Mouse (Mus musculus): ENCODE data around the gene Grip2. TPM values are rescaled to one million over a fixed set of nuclear protein-coding genes. Genes with fewer than 3 reads are reported as not detected.

Gene Grip2
- polyA plus RNA-seq, 1 experiment from 2014 or later = 0.06 TPM

DNA sequence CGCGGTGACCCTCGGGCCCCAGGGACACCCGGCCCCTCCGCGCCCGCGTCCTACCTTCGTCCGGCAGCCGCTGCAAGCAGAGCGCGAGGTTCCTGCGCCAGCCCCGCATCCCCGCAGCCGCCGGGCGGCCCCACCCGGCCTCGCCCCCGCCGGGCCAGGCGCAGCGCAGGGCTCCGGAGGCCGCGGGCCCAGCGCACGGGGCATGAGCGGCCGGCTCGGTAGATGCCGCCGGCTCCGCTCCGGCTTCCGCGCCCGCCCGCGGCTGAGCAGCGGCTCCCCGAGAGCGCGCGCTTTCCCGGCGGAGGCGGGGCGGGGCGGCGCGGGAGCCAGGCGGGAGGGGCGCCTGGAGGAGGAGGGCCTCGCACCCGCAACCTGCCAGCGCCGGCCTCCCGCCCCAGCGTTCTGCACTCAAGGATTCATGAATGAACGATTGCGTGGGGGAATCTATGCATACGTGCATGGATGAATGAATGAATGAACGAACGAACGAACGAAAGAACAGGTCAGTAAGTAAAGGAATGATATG, 16.6 kb upstream of the Grip2 start:
- Histone ChIP-seq H3K36me3 (replicated peaks; ENCODE audit: control insufficient read depth, insufficient read depth, low read depth, low read length) (no peaks in the 10 kb centered on the region), H3K9ac (replicated peaks; ENCODE audit: low read length) (peak overlapping the region; percentile 43), H3K9me3 (replicated peaks; ENCODE audit: control insufficient read depth, low read length) (no peaks in the 10 kb centered on the region), H3K27me3 (ENCODE audit: control insufficient read depth, insufficient read depth, low read length) (peaks cover 37% of the 10 kb centered on the region), H3K4me3 (ENCODE audit: low read depth, low read length) (peak overlapping the region; percentile 51), H3K4me1 (ENCODE audit: control insufficient read depth, insufficient read depth, low read length) (peaks cover 7% of the 10 kb centered on the region; the same call in 1 of the 2 replicates), H3K4me2 (ENCODE audit: low read depth, low read length) (peak overlapping the region; percentile 97), H3K27ac (replicated peaks; ENCODE audit: low read depth, low read length) (no peak overlapping the region)
- ATAC-seq (replicated peaks; ENCODE audit: insufficient number of reproducible peaks, low FRiP score, low TSS enrichment, low read depth) = no peak
- DNase-seq (ENCODE audit: low spot score) = peak; percentile 20
- 6% methylated on average over 46 of the region's 69 CpGs for WGBS

DNA sequence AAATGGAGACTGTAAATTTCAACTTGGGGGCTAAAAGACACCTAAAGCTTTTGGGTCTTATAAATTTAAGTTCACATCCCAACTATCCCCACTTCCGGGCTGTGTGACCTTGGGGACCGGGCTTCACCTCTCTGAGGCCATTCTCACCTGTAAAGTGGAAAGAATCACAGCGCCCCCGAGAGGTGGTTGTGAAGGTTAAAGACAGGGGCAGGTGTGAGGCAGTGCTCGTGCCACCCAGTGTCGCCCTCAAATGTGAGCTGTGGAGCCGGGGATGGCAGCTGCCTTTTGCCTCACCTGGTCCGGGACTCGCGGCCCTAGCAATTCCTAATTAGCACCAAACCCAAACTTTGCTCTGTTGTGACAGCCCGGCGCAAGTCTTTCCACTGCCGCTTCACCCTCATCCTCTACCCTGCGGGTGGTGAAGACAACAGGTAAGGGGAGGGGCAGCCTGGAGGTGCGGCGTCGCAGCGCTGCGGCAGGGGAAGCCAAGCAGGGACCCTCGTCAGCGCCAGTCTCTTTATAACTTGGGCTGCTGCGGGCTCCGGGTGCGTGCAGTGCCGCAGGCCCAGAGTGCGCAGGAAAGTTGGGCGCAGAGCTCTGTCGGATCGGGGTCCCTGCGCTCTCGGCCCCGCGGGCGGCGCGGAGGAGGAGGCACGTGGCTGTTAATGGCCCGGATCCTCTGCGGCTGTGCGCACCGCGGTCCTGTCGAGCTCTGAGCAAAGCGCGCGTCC, 16.0 kb upstream of the Grip2 start:
- Histone ChIP-seq H3K9me3 (replicated peaks; ENCODE audit: control insufficient read depth, low read length) (no peaks in the 10 kb centered on the region), H3K36me3 (replicated peaks; ENCODE audit: control insufficient read depth, insufficient read depth, low read depth, low read length) (no peaks in the 10 kb centered on the region), H3K9ac (replicated peaks; ENCODE audit: low read length) (peak overlapping the region; percentile 43), H3K4me2 (ENCODE audit: low read depth, low read length) (peak overlapping the region; percentile 97), H3K4me1 (ENCODE audit: control insufficient read depth, insufficient read depth, low read length) (peaks cover 7% of the 10 kb centered on the region; the same call in 1 of the 2 replicates), H3K27ac (replicated peaks; ENCODE audit: low read depth, low read length) (no peak overlapping the region), H3K27me3 (ENCODE audit: control insufficient read depth, insufficient read depth, low read length) (peaks cover 37% of the 10 kb centered on the region), H3K4me3 (ENCODE audit: low read depth, low read length) (peak overlapping the region; percentile 51)
- no peak for DNase-seq (ENCODE audit: low spot score)
- no peak for ATAC-seq (replicated peaks; ENCODE audit: insufficient number of reproducible peaks, low FRiP score, low TSS enrichment, low read depth)
- WGBS = 3% methylated on average over 38 of the region's 46 CpGs

DNA sequence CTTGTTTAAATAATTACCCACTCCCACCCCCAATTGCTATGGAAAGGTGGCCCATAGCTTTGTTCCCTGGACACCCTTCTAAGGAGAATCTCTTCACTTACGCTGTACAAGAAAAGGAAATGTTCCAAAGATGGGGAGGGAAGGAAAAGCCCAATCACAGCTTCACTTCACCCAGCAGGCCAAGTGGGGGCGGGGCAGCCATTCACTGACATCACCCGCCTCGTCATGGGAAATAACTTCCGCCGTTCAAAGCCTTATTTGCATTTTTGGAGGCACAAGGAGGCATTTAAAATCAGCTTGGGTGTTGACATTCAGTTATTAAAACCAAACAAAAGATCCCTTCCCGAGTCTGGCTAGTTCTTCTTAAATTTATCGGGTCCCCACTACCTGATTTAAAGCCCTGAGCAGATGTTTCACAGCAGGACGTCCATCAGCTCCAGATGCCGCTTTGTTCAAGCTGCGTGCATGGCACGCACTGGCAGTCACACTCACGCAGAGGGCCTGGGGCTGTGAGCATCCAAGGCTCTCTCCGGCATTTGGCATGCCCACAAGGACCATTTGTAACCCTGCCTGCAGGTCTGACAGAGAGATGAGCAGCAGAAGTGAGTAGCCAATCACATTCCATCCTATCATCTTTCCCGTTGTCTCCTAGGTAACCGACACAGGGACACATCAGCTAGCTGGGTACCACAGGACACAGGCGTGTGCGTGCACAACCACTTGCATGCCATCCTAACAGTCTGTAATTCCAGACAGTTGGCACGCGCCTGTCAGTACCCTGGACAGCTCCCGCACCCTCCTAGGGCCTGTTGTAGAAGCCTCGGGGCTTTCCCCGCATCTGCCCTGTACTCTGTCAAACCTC, 12.2 kb upstream of the Grip2 start:
- H3K9ac ChIP-seq (replicated peaks; ENCODE audit: low read length) = no peak overlapping the region
- no peak overlapping the region for H3K4me3 ChIP-seq (ENCODE audit: low read depth, low read length)
- no peaks in the 10 kb centered on the region for H3K36me3 ChIP-seq (replicated peaks; ENCODE audit: control insufficient read depth, insufficient read depth, low read depth, low read length)
- peak; percentile 87 for DNase-seq (ENCODE audit: low spot score)
- H3K9me3 ChIP-seq (replicated peaks; ENCODE audit: control insufficient read depth, low read length) = no peaks in the 10 kb centered on the region
- H3K27me3 ChIP-seq (ENCODE audit: control insufficient read depth, insufficient read depth, low read length) = peaks cover 26% of the 10 kb centered on the region
- WGBS = 12% methylated on average over 23 of the region's 23 CpGs
- H3K4me1 ChIP-seq (ENCODE audit: control insufficient read depth, insufficient read depth, low read length) = peaks cover 7% of the 10 kb centered on the region; the same call in 1 of the 2 replicates
- ATAC-seq (replicated peaks; ENCODE audit: insufficient number of reproducible peaks, low FRiP score, low TSS enrichment, low read depth) = peak; percentile 53; the same call in 1 of the 2 replicates
- no peak overlapping the region for H3K4me2 ChIP-seq (ENCODE audit: low read depth, low read length)
- no peak overlapping the region for H3K27ac ChIP-seq (replicated peaks; ENCODE audit: low read depth, low read length)

GRCm38 (mm10) chr6:91832863-91833440, 5.9 kb upstream of the Grip2 start:
- no peak overlapping the region for H3K9ac ChIP-seq (replicated peaks; ENCODE audit: low read length)
- no peaks in the 10 kb centered on the region for H3K9me3 ChIP-seq (replicated peaks; ENCODE audit: control insufficient read depth, low read length)
- WGBS = 75% methylated on average over 3 of the region's 3 CpGs
- H3K4me3 ChIP-seq (ENCODE audit: low read depth, low read length) = no peak overlapping the region
- H3K36me3 ChIP-seq (replicated peaks; ENCODE audit: control insufficient read depth, insufficient read depth, low read depth, low read length) = no peaks in the 10 kb centered on the region
- DNase-seq (ENCODE audit: low spot score) (no peak), ATAC-seq (replicated peaks; ENCODE audit: insufficient number of reproducible peaks, low FRiP score, low TSS enrichment, low read depth) (no peak)
- no peak overlapping the region for H3K27ac ChIP-seq (replicated peaks; ENCODE audit: low read depth, low read length)
- H3K4me1 ChIP-seq (ENCODE audit: control insufficient read depth, insufficient read depth, low read length) = no peaks in the 10 kb centered on the region
- no peaks in the 10 kb centered on the region; the same call in 1 of the 2 replicates for H3K27me3 ChIP-seq (ENCODE audit: control insufficient read depth, insufficient read depth, low read length)
- H3K4me2 ChIP-seq (ENCODE audit: low read depth, low read length) = no peak overlapping the region

DNA sequence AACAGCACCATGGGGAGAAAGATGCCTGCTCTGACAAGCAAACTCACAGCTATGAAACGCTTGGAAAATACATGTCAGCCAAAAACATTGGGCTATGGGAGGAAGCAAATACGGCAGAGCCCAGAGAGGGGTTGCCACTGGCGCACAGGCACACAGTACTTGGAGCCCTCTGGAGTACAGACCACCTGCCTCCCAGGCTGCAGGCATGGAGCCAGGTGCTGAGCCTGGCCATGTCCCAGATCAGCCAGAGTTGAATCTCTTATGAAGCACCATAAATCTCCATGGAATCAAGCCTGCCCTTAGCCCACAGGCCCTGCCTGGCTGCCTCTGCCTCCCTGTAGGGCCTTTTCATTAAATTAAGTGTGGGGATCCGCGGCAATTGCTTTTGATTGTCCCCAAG, 876 bp upstream of the Grip2 start:
- Histone ChIP-seq H3K9ac (replicated peaks; ENCODE audit: low read length) (no peak overlapping the region), H3K4me1 (ENCODE audit: control insufficient read depth, insufficient read depth, low read length) (no peaks in the 10 kb centered on the region), H3K36me3 (replicated peaks; ENCODE audit: control insufficient read depth, insufficient read depth, low read depth, low read length) (no peaks in the 10 kb centered on the region), H3K27ac (replicated peaks; ENCODE audit: low read depth, low read length) (no peak overlapping the region), H3K27me3 (ENCODE audit: control insufficient read depth, insufficient read depth, low read length) (no peaks in the 10 kb centered on the region; the same call in 1 of the 2 replicates), H3K4me3 (ENCODE audit: low read depth, low read length) (no peak overlapping the region), H3K4me2 (ENCODE audit: low read depth, low read length) (no peak overlapping the region), H3K9me3 (replicated peaks; ENCODE audit: control insufficient read depth, low read length) (no peaks in the 10 kb centered on the region)
- DNase-seq (ENCODE audit: low spot score) (no peak), ATAC-seq (replicated peaks; ENCODE audit: insufficient number of reproducible peaks, low FRiP score, low TSS enrichment, low read depth) (no peak)
- WGBS = 78% methylated on average over 5 of the region's 5 CpGs

DNA sequence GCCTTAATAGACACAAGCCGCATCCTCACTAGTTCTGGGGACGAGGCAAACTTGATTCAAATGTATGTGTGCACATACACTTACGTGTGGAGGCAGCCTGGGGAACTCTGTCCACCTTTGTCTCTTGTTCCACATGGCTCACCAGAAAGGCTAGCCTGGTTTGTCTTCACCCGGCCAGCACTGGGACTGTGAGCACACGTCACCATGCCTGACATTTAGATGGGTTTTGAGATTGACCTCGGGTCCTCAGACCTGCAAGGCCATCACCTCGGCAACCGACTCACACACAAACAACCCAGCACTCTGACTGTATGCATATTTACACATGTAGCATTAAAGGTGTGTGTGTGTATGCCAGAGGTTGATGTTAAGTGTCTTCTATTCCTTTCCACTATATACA, 8.8 kb downstream of the Grip2 start:
- DNase-seq (ENCODE audit: low spot score) (no peak), ATAC-seq (replicated peaks; ENCODE audit: insufficient number of reproducible peaks, low FRiP score, low TSS enrichment, low read depth) (no peak)
- Histone ChIP-seq H3K27me3 (ENCODE audit: control insufficient read depth, insufficient read depth, low read length) (no peaks in the 10 kb centered on the region), H3K9ac (replicated peaks; ENCODE audit: low read length) (no peak overlapping the region), H3K36me3 (replicated peaks; ENCODE audit: control insufficient read depth, insufficient read depth, low read depth, low read length) (no peaks in the 10 kb centered on the region), H3K4me2 (ENCODE audit: low read depth, low read length) (no peak overlapping the region), H3K27ac (replicated peaks; ENCODE audit: low read depth, low read length) (no peak overlapping the region), H3K9me3 (replicated peaks; ENCODE audit: control insufficient read depth, low read length) (no peaks in the 10 kb centered on the region; the same call in 1 of the 2 replicates), H3K4me3 (ENCODE audit: low read depth, low read length) (no peak overlapping the region), H3K4me1 (ENCODE audit: control insufficient read depth, insufficient read depth, low read length) (no peaks in the 10 kb centered on the region)
- 77% methylated on average over 8 of the region's 8 CpGs for WGBS

GRCm38 (mm10) chr6:91815976-91816375, 11.1 kb downstream of the Grip2 start:
- H3K36me3 ChIP-seq (replicated peaks; ENCODE audit: control insufficient read depth, insufficient read depth, low read depth, low read length) = no peaks in the 10 kb centered on the region

More at GRCm38 (mm10) chr6:91815976-91816375, 11.1 kb downstream of the Grip2 start:
- Histone ChIP-seq H3K4me1 (ENCODE audit: control insufficient read depth, insufficient read depth, low read length) (no peaks in the 10 kb centered on the region), H3K9ac (replicated peaks; ENCODE audit: low read length) (no peak overlapping the region), H3K9me3 (replicated peaks; ENCODE audit: control insufficient read depth, low read length) (no peaks in the 10 kb centered on the region), H3K4me3 (ENCODE audit: low read depth, low read length) (no peak overlapping the region), H3K4me2 (ENCODE audit: low read depth, low read length) (no peak overlapping the region), H3K27me3 (ENCODE audit: control insufficient read depth, insufficient read depth, low read length) (no peaks in the 10 kb centered on the region), H3K27ac (replicated peaks; ENCODE audit: low read depth, low read length) (no peak overlapping the region)
- WGBS = 80% methylated on average over 6 of the region's 6 CpGs
- ATAC-seq (replicated peaks; ENCODE audit: insufficient number of reproducible peaks, low FRiP score, low TSS enrichment, low read depth) (no peak), DNase-seq (ENCODE audit: low spot score) (no peak)

Data from embryonic facial prominence, embryonic 11.5 days (tissue).